Mouse (Mus musculus): ENCODE data around the gene Clpsl2. TPM values are rescaled to one million over a fixed set of nuclear protein-coding genes. Genes with fewer than 3 reads are reported as not detected.

The Clpsl2 gene
- polyA plus RNA-seq, 1 experiment from 2014 or later = not detected

GRCm38 (mm10) chr17:28511616-28512541 is 37.3 kb upstream of the Clpsl2 start:
- 25% methylated on average over 9 of the region's 9 CpGs for WGBS (ENCODE audit: insufficient replicate concordance)
- H3K4me2 ChIP-seq = no peak overlapping the region

DNA sequence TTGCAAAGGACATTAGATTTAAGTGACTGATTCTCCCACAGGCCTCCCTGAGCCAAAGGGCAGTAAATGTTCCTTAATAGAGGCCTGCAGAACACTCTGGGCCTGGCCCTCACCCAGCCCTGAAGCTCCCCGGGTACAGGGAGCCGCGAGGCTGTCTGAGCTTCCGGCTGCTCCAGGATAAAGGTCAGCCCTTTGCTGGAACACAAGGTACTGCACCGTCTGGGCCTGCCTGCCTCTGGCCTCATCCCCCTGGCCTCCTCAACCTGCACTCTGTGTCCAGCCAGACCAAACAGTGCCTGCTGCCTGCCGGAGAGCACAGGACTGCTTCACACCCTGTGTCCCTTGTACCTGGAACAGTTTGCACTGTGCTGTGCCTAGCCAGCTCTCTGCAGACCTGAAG is 36.5 kb upstream of the Clpsl2 start:
- no peaks in the 10 kb centered on the region for H3K36me3 ChIP-seq (ENCODE audit: control insufficient read depth, insufficient read depth, low read length)
- 51% methylated on average over 6 of the region's 6 CpGs for WGBS (ENCODE audit: insufficient replicate concordance)
- H3K9me3 ChIP-seq (replicated peaks; ENCODE audit: control insufficient read depth, low read length) = no peaks in the 10 kb centered on the region
- H3K27ac ChIP-seq (ENCODE audit: low read depth, low read length) = no peak overlapping the region
- no peak for ATAC-seq (replicated peaks; ENCODE audit: insufficient number of reproducible peaks, low FRiP score, low TSS enrichment)
- H3K27me3 ChIP-seq (ENCODE audit: control insufficient read depth, insufficient read depth, low read length) = peaks cover 14% of the 10 kb centered on the region
- H3K4me1 ChIP-seq (ENCODE audit: control insufficient read depth, insufficient read depth, low read length) = peaks cover 14% of the 10 kb centered on the region
- H3K9ac ChIP-seq (ENCODE audit: low read depth, low read length) = no peak overlapping the region
- no peak overlapping the region for H3K4me2 ChIP-seq
- no peak overlapping the region for H3K4me3 ChIP-seq (ENCODE audit: low read depth, low read length)

More at GRCm38 (mm10) chr17:28511616-28512541, 37.3 kb upstream of the Clpsl2 start:
- no peak for ATAC-seq (replicated peaks; ENCODE audit: insufficient number of reproducible peaks, low FRiP score, low TSS enrichment)
- peaks cover 11% of the 10 kb centered on the region; the same call in 1 of the 2 replicates for H3K27me3 ChIP-seq (ENCODE audit: control insufficient read depth, insufficient read depth, low read length)
- H3K9me3 ChIP-seq (replicated peaks; ENCODE audit: control insufficient read depth, low read length) = no peaks in the 10 kb centered on the region
- H3K4me1 ChIP-seq (ENCODE audit: control insufficient read depth, insufficient read depth, low read length) = peaks cover 18% of the 10 kb centered on the region
- H3K27ac ChIP-seq (ENCODE audit: low read depth, low read length) = no peak overlapping the region
- no peak overlapping the region for H3K9ac ChIP-seq (ENCODE audit: low read depth, low read length)
- no peak overlapping the region for H3K4me3 ChIP-seq (ENCODE audit: low read depth, low read length)
- no peaks in the 10 kb centered on the region for H3K36me3 ChIP-seq (ENCODE audit: control insufficient read depth, insufficient read depth, low read length)

GRCm38 (mm10) chr17:28513337-28513736 is 35.9 kb upstream of the Clpsl2 start:
- H3K9ac ChIP-seq (ENCODE audit: low read depth, low read length) = no peak overlapping the region
- H3K36me3 ChIP-seq (ENCODE audit: control insufficient read depth, insufficient read depth, low read length) = no peaks in the 10 kb centered on the region
- no peak for ATAC-seq (replicated peaks; ENCODE audit: insufficient number of reproducible peaks, low FRiP score, low TSS enrichment)
- H3K4me1 ChIP-seq (ENCODE audit: control insufficient read depth, insufficient read depth, low read length) = peaks cover 17% of the 10 kb centered on the region
- H3K27ac ChIP-seq (ENCODE audit: low read depth, low read length) = no peak overlapping the region
- H3K9me3 ChIP-seq (replicated peaks; ENCODE audit: control insufficient read depth, low read length) = no peaks in the 10 kb centered on the region
- H3K4me3 ChIP-seq (ENCODE audit: low read depth, low read length) = no peak overlapping the region
- WGBS (ENCODE audit: insufficient replicate concordance) = 63% methylated on average over 1 of the region's 1 CpGs
- peaks cover 16% of the 10 kb centered on the region for H3K27me3 ChIP-seq (ENCODE audit: control insufficient read depth, insufficient read depth, low read length)
- no peak overlapping the region for H3K4me2 ChIP-seq

- H3K4me3 ChIP-seq (ENCODE audit: low read depth, low read length) = no peak overlapping the region
- H3K9ac ChIP-seq (ENCODE audit: low read depth, low read length) = no peak overlapping the region
- WGBS (ENCODE audit: insufficient replicate concordance) = 40% methylated on average over 7 of the region's 7 CpGs
- no peak for ATAC-seq (replicated peaks; ENCODE audit: insufficient number of reproducible peaks, low FRiP score, low TSS enrichment)
- no peak overlapping the region for H3K27ac ChIP-seq (ENCODE audit: low read depth, low read length)
- H3K4me1 ChIP-seq (ENCODE audit: control insufficient read depth, insufficient read depth, low read length) = peaks cover 19% of the 10 kb centered on the region
- H3K36me3 ChIP-seq (ENCODE audit: control insufficient read depth, insufficient read depth, low read length) = no peaks in the 10 kb centered on the region
- H3K27me3 ChIP-seq (ENCODE audit: control insufficient read depth, insufficient read depth, low read length) = peaks cover 21% of the 10 kb centered on the region
- H3K4me2 ChIP-seq = no peak overlapping the region
- no peaks in the 10 kb centered on the region for H3K9me3 ChIP-seq (replicated peaks; ENCODE audit: control insufficient read depth, low read length)
Measured at GRCm38 (mm10) chr17:28513844-28514243, 35.4 kb upstream of the Clpsl2 start.

DNA sequence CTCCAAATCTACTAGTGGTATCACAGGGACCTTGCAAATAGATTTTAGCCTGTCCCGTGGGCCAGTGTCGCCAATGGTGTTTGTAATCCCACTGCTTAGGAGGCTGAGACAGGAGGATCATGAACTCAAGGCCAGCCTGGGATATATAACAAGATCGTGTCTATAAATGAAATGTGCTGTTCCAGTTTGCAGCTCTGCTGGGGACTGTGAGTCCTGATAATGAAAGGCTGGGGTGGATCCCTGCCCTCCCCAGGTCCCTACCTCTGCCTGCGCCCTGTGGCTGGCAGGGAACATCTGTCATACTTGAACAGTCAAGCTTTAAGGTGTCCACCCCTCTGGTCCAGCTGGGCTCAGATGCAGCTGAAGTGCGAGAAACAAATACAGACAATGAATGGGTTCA is 34.7 kb upstream of the Clpsl2 start:
- WGBS (ENCODE audit: insufficient replicate concordance) = 67% methylated on average over 5 of the region's 5 CpGs
- Histone ChIP-seq H3K4me2 (no peak overlapping the region), H3K27me3 (ENCODE audit: control insufficient read depth, insufficient read depth, low read length) (peaks cover 27% of the 10 kb centered on the region), H3K4me3 (ENCODE audit: low read depth, low read length) (no peak overlapping the region), H3K4me1 (ENCODE audit: control insufficient read depth, insufficient read depth, low read length) (peaks cover 19% of the 10 kb centered on the region), H3K9me3 (replicated peaks; ENCODE audit: control insufficient read depth, low read length) (no peaks in the 10 kb centered on the region), H3K27ac (ENCODE audit: low read depth, low read length) (no peak overlapping the region), H3K36me3 (ENCODE audit: control insufficient read depth, insufficient read depth, low read length) (no peaks in the 10 kb centered on the region), H3K9ac (ENCODE audit: low read depth, low read length) (no peak overlapping the region)
- ATAC-seq (replicated peaks; ENCODE audit: insufficient number of reproducible peaks, low FRiP score, low TSS enrichment) = no peak

DNA sequence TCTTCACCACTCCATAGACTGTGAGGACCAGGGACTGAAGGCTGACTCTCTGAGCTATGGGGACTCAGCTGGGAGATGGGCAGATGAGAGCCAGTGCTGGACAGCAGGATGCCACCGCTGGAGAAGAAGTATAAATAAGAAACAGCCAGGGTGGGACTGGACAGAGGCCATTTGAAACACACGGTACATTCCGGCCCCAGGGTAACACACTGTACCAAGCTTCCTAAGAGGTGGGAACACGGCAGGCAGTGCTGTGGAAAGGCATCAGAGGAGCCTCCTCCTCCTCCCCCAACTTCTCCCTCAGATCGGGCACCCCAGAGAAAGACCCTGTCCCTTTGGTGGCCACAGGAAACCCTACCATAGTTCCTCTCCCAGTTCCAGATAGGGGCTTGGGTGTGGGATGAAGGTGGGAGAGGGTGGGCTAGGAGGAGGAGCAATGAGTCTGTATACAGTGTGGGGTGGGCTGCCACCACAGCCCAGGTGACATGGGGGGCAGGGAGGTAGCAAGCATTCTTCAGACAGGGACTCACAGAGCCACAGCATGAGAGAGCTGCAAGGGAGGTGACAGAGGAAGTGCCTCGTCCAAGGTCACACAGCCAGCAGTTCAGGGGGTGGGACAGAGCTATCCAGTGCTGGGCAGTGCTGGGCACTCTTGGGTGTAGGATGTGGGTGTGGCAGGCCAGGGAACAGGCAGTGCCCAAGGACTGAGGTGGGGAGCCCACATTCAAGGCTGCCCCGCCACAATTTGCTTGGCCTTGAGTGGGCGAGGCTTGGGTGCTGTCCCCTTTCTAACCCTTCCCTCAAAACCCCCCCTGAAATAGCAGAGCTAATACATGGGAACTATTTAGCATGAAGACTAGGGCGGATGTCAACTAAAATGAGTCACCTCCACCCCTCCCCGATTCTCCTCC is 33.5 kb upstream of the Clpsl2 start:
- H3K4me3 ChIP-seq (ENCODE audit: low read depth, low read length) = no peak overlapping the region
- no peaks in the 10 kb centered on the region for H3K9me3 ChIP-seq (replicated peaks; ENCODE audit: control insufficient read depth, low read length)
- 54% methylated on average over 10 of the region's 10 CpGs for WGBS (ENCODE audit: insufficient replicate concordance)
- peaks cover 14% of the 10 kb centered on the region for H3K4me1 ChIP-seq (ENCODE audit: control insufficient read depth, insufficient read depth, low read length)
- no peak overlapping the region for H3K27ac ChIP-seq (ENCODE audit: low read depth, low read length)
- H3K4me2 ChIP-seq = no peak overlapping the region
- H3K27me3 ChIP-seq (ENCODE audit: control insufficient read depth, insufficient read depth, low read length) = peaks cover 34% of the 10 kb centered on the region
- ATAC-seq (replicated peaks; ENCODE audit: insufficient number of reproducible peaks, low FRiP score, low TSS enrichment) = no peak
- no peaks in the 10 kb centered on the region for H3K36me3 ChIP-seq (ENCODE audit: control insufficient read depth, insufficient read depth, low read length)
- H3K9ac ChIP-seq (ENCODE audit: low read depth, low read length) = no peak overlapping the region

GRCm38 (mm10) chr17:28516881-28517280 is 32.3 kb upstream of the Clpsl2 start:
- Histone ChIP-seq H3K27me3 (ENCODE audit: control insufficient read depth, insufficient read depth, low read length) (peaks cover 39% of the 10 kb centered on the region), H3K36me3 (ENCODE audit: control insufficient read depth, insufficient read depth, low read length) (no peaks in the 10 kb centered on the region), H3K9me3 (replicated peaks; ENCODE audit: control insufficient read depth, low read length) (no peaks in the 10 kb centered on the region), H3K4me1 (ENCODE audit: control insufficient read depth, insufficient read depth, low read length) (peaks cover 10% of the 10 kb centered on the region; the same call in 1 of the 2 replicates), H3K9ac (ENCODE audit: low read depth, low read length) (no peak overlapping the region), H3K4me2 (no peak overlapping the region), H3K4me3 (ENCODE audit: low read depth, low read length) (no peak overlapping the region), H3K27ac (ENCODE audit: low read depth, low read length) (no peak overlapping the region)
- 57% methylated on average over 4 of the region's 4 CpGs for WGBS (ENCODE audit: insufficient replicate concordance)
- ATAC-seq (replicated peaks; ENCODE audit: insufficient number of reproducible peaks, low FRiP score, low TSS enrichment) = no peak

- Histone ChIP-seq H3K9ac (ENCODE audit: low read depth, low read length) (peak within 1 kb of the TSS; percentile 52), H3K4me3 (ENCODE audit: low read depth, low read length) (peak within 1 kb of the TSS; percentile 46), H3K27me3 (ENCODE audit: control insufficient read depth, insufficient read depth, low read length) (peaks cover 39% of the 10 kb centered on the region), H3K9me3 (replicated peaks; ENCODE audit: control insufficient read depth, low read length) (no peaks in the 10 kb centered on the region), H3K4me1 (ENCODE audit: control insufficient read depth, insufficient read depth, low read length) (peaks cover 16% of the 10 kb centered on the region; the same call in 1 of the 2 replicates), H3K27ac (ENCODE audit: low read depth, low read length) (no peak within 1 kb of the TSS), H3K36me3 (ENCODE audit: control insufficient read depth, insufficient read depth, low read length) (no peaks in the 10 kb centered on the region), H3K4me2 (peak within 1 kb of the TSS; percentile 86)
- WGBS (ENCODE audit: insufficient replicate concordance) = 5% methylated on average over 16 of the region's 16 CpGs
- ATAC-seq (replicated peaks; ENCODE audit: insufficient number of reproducible peaks, low FRiP score, low TSS enrichment) = 0 out of 2 replicates have a peak, but pooled peaks have one; percentile 1
Measured at GRCm38 (mm10) chr17:28517441-28517955, 31.7 kb upstream of the Clpsl2 start, which contains the start of gene Fkbp5. TSS of gene Fkbp5 (minus strand) at chr17:28517527.

Data from heart, embryonic 11.5 days (tissue).